Mouse (Mus musculus): Measurements from ENCODE around the gene Cyp11a1. TPM values are rescaled to one million over a fixed set of nuclear protein-coding genes. Genes with fewer than 3 reads are reported as not detected.

Gene Cyp11a1
- polyA plus RNA-seq, 1 experiment: 93.4 TPM

- H3K4me1 ChIP-seq (ENCODE audit: control insufficient read depth, insufficient read depth, low read length): no peaks in the 10 kb centered on the region; the same call in 1 of the 2 replicates
- H3K27me3 ChIP-seq (ENCODE audit: control insufficient read depth, insufficient read depth, low read length): no peaks in the 10 kb centered on the region
- no peaks in the 10 kb centered on the region for H3K36me3 ChIP-seq (ENCODE audit: control insufficient read depth, insufficient read depth, low read length)
- no peak overlapping the region; the same call in 1 of the 2 replicates for H3K27ac ChIP-seq (ENCODE audit: control insufficient read depth, insufficient read depth, low read depth, low read length)
- TF ChIP-seq POLR2A (IDR thresholded peaks at IDR 0.05; ENCODE audit: control insufficient read depth, low read depth, low read length) (no peak), CTCF (IDR thresholded peaks at IDR 0.05; ENCODE audit: control insufficient read depth, insufficient read depth, insufficient replicate concordance, low read depth, low read length) (no peak)
- no peak overlapping the region for H3K4me3 ChIP-seq (ENCODE audit: control insufficient read depth, low read depth, low read length)
These were observed 3.4 kb downstream of the Cyp11a1 start for GRCm38 (mm10) chr9:58009588-58009987.

GRCm38 (mm10) chr9:58011027-58011426, 4.8 kb downstream of the Cyp11a1 start:
- H3K27me3 ChIP-seq (ENCODE audit: control insufficient read depth, insufficient read depth, low read length): no peaks in the 10 kb centered on the region

GRCm38 (mm10) chr9:58011552-58011951, 5.3 kb downstream of the Cyp11a1 start:
- Histone ChIP-seq H3K4me1 (ENCODE audit: control insufficient read depth, insufficient read depth, low read length) (no peaks in the 10 kb centered on the region; the same call in 1 of the 2 replicates), H3K27ac (ENCODE audit: control insufficient read depth, insufficient read depth, low read depth, low read length) (peak overlapping the region; percentile 68), H3K4me3 (ENCODE audit: control insufficient read depth, low read depth, low read length) (no peak overlapping the region), H3K36me3 (ENCODE audit: control insufficient read depth, insufficient read depth, low read length) (no peaks in the 10 kb centered on the region), H3K27me3 (ENCODE audit: control insufficient read depth, insufficient read depth, low read length) (no peaks in the 10 kb centered on the region)
- no peak for TF ChIP-seq CTCF (IDR thresholded peaks at IDR 0.05; ENCODE audit: control insufficient read depth, insufficient read depth, insufficient replicate concordance, low read depth, low read length)
- TF ChIP-seq POLR2A (IDR thresholded peaks at IDR 0.05; ENCODE audit: control insufficient read depth, low read depth, low read length): no peak

More at GRCm38 (mm10) chr9:58011027-58011426, 4.8 kb downstream of the Cyp11a1 start:
- TF ChIP-seq POLR2A (IDR thresholded peaks at IDR 0.05; ENCODE audit: control insufficient read depth, low read depth, low read length): no peak
- TF ChIP-seq CTCF (IDR thresholded peaks at IDR 0.05; ENCODE audit: control insufficient read depth, insufficient read depth, insufficient replicate concordance, low read depth, low read length): no peak
- Histone ChIP-seq H3K36me3 (ENCODE audit: control insufficient read depth, insufficient read depth, low read length) (no peaks in the 10 kb centered on the region), H3K4me3 (ENCODE audit: control insufficient read depth, low read depth, low read length) (no peak overlapping the region), H3K4me1 (ENCODE audit: control insufficient read depth, insufficient read depth, low read length) (no peaks in the 10 kb centered on the region; the same call in 1 of the 2 replicates), H3K27ac (ENCODE audit: control insufficient read depth, insufficient read depth, low read depth, low read length) (peak overlapping the region; percentile 68)

- H3K4me1 ChIP-seq (ENCODE audit: control insufficient read depth, insufficient read depth, low read length): no peaks in the 10 kb centered on the region; the same call in 1 of the 2 replicates
- no peak for TF ChIP-seq POLR2A (IDR thresholded peaks at IDR 0.05; ENCODE audit: control insufficient read depth, low read depth, low read length)
- TF ChIP-seq CTCF (IDR thresholded peaks at IDR 0.05; ENCODE audit: control insufficient read depth, insufficient read depth, insufficient replicate concordance, low read depth, low read length): no peak
- H3K27ac ChIP-seq (ENCODE audit: control insufficient read depth, insufficient read depth, low read depth, low read length): no peak overlapping the region
- H3K27me3 ChIP-seq (ENCODE audit: control insufficient read depth, insufficient read depth, low read length): no peaks in the 10 kb centered on the region
- H3K4me3 ChIP-seq (ENCODE audit: control insufficient read depth, low read depth, low read length): no peak overlapping the region
- no peaks in the 10 kb centered on the region for H3K36me3 ChIP-seq (ENCODE audit: control insufficient read depth, insufficient read depth, low read length)
These were observed 6.3 kb downstream of the Cyp11a1 start for GRCm38 (mm10) chr9:58012486-58012885.

DNA sequence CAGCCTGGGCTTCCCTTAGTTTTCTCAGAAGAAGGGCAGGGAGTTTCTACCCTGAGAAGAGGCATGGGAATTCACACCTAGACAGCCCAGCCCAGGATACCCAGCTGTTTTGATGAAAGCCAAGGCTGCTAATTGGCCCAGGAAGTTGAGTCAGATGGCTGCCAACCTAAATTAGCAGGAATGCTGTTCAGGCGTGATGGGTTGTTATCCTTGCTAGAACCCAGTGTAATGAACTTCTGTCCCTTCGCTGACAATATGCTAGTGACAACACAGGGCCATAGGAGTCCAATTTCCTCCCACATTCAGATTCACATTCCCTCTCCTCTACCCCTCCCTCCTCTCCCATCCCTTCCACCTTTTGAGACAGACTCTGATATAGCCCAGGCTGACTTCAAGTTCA, 6.7 kb downstream of the Cyp11a1 start:
- no peak overlapping the region for H3K4me3 ChIP-seq (ENCODE audit: control insufficient read depth, low read depth, low read length)
- no peak overlapping the region for H3K27ac ChIP-seq (ENCODE audit: control insufficient read depth, insufficient read depth, low read depth, low read length)
- H3K27me3 ChIP-seq (ENCODE audit: control insufficient read depth, insufficient read depth, low read length): no peaks in the 10 kb centered on the region
- no peaks in the 10 kb centered on the region for H3K36me3 ChIP-seq (ENCODE audit: control insufficient read depth, insufficient read depth, low read length)
- no peak for TF ChIP-seq CTCF (IDR thresholded peaks at IDR 0.05; ENCODE audit: control insufficient read depth, insufficient read depth, insufficient replicate concordance, low read depth, low read length)
- no peak for TF ChIP-seq POLR2A (IDR thresholded peaks at IDR 0.05; ENCODE audit: control insufficient read depth, low read depth, low read length)
- no peaks in the 10 kb centered on the region; the same call in 1 of the 2 replicates for H3K4me1 ChIP-seq (ENCODE audit: control insufficient read depth, insufficient read depth, low read length)

DNA sequence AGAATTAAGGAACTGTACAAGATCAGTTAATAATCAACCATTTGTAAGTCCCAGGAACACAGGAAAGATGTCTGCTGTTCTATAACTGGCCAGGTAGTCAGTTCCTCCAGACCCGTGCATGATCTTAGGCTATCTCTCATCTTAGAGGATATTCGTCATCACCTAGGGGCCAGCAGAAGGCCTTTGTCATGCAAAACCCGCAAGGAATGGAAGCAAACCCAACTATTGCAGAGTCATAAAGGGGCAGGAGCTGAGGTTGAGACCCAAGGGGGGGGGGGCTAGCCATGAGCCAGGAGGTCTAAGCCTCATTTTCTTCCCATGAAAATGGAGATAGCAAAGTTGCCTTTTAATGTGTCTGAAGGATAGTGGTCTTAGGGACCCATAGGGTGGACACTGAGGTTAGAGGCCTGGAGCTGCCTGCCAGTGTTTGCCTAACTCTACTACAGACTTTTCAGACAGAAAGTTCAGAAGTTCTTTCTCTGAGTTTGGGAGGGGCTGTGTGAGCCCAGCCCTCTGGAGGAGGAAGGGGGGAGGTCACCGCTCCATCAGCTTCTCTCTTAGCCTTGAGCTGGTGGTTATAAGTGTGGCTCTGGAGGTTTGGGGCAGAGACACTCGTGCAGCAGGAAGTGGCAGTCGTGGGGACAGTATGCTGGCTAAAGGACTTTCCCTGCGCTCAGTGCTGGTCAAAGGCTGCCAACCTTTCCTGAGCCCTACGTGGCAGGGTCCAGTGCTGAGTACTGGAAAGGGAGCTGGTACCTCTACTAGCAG, 8.4 kb downstream of the Cyp11a1 start:
- Histone ChIP-seq H3K27ac (ENCODE audit: control insufficient read depth, insufficient read depth, low read depth, low read length) (no peak overlapping the region), H3K27me3 (ENCODE audit: control insufficient read depth, insufficient read depth, low read length) (no peaks in the 10 kb centered on the region), H3K4me3 (ENCODE audit: control insufficient read depth, low read depth, low read length) (no peak overlapping the region), H3K4me1 (ENCODE audit: control insufficient read depth, insufficient read depth, low read length) (no peaks in the 10 kb centered on the region; the same call in 1 of the 2 replicates), H3K36me3 (ENCODE audit: control insufficient read depth, insufficient read depth, low read length) (no peaks in the 10 kb centered on the region)
- TF ChIP-seq CTCF (IDR thresholded peaks at IDR 0.05; ENCODE audit: control insufficient read depth, insufficient read depth, insufficient replicate concordance, low read depth, low read length): no peak
- peak; percentile 42 for TF ChIP-seq POLR2A (IDR thresholded peaks at IDR 0.05; ENCODE audit: control insufficient read depth, low read depth, low read length)

DNA sequence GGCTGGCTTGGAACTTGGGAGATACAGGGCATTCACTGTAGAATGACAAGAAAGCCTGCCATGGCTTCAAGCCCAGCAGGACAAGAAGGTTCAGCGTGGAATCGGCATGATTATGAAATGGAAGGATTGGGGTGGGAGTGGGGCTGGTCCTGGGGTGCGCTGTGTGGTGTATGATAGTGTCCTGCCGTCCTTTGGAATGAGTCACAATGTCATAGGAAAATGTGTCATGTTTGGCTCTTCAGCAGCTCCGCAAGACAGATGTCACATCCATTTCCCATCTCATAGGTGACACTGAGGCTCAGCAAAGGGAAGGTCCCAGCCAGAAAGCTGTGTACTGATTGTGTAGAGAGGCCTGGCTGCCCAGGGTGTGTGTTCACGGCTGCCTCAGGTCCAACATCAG, 9.6 kb downstream of the Cyp11a1 start:
- Histone ChIP-seq H3K27ac (ENCODE audit: control insufficient read depth, insufficient read depth, low read depth, low read length) (no peak overlapping the region), H3K4me1 (ENCODE audit: control insufficient read depth, insufficient read depth, low read length) (no peaks in the 10 kb centered on the region; the same call in 1 of the 2 replicates), H3K4me3 (ENCODE audit: control insufficient read depth, low read depth, low read length) (no peak overlapping the region), H3K27me3 (ENCODE audit: control insufficient read depth, insufficient read depth, low read length) (no peaks in the 10 kb centered on the region), H3K36me3 (ENCODE audit: control insufficient read depth, insufficient read depth, low read length) (no peaks in the 10 kb centered on the region)
- TF ChIP-seq POLR2A (IDR thresholded peaks at IDR 0.05; ENCODE audit: control insufficient read depth, low read depth, low read length): no peak
- TF ChIP-seq CTCF (IDR thresholded peaks at IDR 0.05; ENCODE audit: control insufficient read depth, insufficient read depth, insufficient replicate concordance, low read depth, low read length): no peak
